Mouse (Mus musculus) erythroblast, embryonic 14.5 days (primary cell): ENCODE data around the gene Tff3.

ENCODE experiments used
- GATA1 ChIP-seq: IDR thresholded peaks from 2 replicates; pipeline ENCODE4 v1.6.1; 2012; ENCODE audit warnings: low read length, inconsistent platforms, mixed read lengths
- TAL1 ChIP-seq: IDR thresholded peaks from 3 replicates; pipeline ENCODE4 v1.6.1; 2012; ENCODE audit warnings: low read length, inconsistent platforms, mixed read lengths

DNA sequence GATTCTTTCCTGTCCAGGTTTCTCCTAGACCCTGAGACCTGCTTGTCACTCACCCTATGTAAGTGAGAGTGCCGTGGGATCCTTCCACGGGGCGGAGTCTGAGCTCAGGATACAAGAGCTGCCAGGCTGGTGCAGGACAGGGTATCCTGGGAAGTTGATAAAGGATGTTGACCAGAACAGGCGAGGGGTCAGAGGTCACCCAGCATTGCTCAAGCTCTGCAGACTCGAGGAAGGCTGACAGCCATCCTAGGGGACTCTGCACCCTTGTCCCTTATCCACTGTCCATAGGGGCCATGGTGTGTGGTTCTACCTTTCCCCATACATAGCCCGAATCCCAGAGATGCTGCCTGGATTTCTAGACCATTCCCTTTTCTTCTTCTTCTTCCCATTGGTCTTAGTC, 13.4 kb downstream of the Tff3 start:
- TF ChIP-seq TAL1 = no peak
- no peak for TF ChIP-seq GATA1
